Mouse (Mus musculus) spleen, adult 18-20 months (tissue): ENCODE data around the gene Gclc.
A peak's percentile ranks its signal among the peaks of the same experiment; 100 is the strongest.

Experiments
- DNase-seq, 2 experiments: peaks; one replicate each; pipeline ENCODE4 v3.0.0; 2022; ENCODE audit warnings: mixed read lengths in 2 of 2

The Gclc gene

GRCm38 (mm10) chr9:77753853-77754727 is at the start of gene Gclc:
Gene Gclc (plus strand): TSS chr9:77754535.
- peak; percentile 86 to 93 for DNase-seq

DNA sequence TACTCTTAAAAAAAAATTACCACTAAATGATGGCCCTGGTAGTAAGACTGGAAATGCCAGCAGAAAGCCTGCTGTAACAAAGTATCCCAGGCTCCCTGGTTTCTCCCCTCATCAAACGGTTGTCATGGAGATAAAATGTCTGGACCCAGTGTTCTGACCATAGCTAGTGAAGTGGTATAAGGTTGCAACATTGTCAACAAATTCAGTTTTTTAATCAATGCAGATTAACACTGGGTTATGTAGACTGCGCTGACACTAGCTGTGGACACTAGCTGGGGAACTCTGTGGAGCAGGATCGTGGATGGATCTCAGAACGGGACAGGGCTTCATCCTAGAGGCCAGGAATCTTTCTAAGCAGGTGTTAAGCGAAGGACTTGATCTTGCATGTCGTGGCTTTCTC is 47.8 kb upstream of the Gclc start:
- no peak for DNase-seq

- no peak for DNase-seq
These were observed 46.7 kb upstream of the Gclc start for GRCm38 (mm10) chr9:77707433-77708139.

DNA sequence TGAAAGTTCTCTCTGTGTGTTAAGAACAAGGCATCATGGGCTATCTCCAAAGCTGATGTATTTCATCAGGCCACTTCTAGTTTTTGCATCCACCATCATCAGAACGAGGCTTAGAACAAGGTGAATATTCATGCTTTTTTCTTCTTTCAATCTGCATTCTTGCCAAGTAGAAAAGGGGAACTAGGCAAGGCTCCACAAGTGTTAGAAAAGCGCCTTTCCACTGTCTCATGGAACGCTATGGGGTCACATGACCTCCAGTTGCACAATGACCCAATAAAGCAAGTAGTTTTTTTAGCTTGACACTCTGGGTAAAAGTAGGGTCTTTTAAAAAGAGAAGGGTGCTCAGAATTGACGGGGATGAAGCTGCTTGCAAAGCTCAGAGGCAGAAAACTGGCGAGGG is 45.4 kb upstream of the Gclc start:
- DNase-seq, result no peak

DNA sequence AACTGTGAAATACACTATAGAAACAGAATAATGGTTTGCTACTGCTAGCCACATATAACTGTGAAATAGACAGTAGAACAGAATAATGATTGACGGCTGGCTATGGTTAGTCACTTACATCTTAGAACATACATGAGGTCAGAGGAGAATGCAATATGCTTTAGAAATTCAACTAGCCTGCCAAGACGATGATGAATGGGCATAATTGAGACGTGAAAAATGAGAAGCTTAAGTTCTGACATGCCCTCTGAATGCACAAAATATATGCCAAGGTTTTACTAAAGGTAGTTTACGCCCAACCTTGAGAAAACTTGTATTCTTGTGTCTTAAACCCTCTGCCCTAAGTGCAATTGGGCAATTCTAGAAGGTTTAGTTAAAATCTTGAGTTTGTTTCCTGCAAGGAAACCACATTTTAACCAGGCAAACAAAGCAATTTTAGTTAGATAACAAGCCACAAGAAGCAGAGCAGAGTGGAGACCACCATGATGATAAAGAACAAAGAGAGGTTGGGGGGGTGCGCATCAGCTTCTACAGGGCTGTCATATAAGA is 43.2 kb upstream of the Gclc start:
- no peak for DNase-seq

- DNase-seq, result no peak
These were observed 41.5 kb upstream of the Gclc start for GRCm38 (mm10) chr9:77712816-77713215.

DNA sequence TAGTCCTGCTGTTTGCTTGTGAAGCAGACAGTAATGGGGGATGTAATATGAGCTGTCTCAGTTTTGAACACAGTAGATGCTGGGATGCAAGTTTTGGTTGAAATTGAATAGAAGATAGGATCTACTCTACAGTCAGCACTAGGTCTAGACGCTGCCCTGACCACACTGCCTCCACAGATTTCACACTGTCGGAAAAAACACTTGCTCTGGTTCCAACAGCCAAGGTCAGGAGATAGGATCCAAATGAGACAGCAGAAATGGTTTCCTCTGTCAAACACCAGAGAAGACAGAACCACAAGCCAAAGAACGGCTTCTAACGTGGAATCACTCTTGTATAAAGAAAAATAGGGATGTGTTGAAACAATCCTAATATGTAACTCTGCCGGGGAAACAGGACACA is 41.0 kb upstream of the Gclc start:
- DNase-seq, result no peak

DNA sequence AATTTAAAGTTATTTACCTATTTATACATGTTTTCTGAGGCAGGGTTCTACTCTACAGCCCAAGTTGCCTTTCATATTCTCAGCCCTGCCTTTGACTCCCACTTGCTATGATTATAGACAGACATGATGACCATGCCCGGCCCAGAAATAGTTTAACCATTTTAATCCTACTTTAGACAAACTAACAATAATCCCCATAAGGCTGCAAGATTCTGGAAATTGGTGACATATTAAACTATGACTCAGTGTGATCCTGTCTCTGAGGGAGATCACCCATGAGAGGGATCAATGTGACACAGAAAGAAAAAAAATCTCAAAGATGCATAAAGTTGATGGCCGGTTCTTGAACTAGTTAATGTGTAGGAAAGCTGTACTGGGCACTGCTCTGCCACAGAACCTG is 39.1 kb upstream of the Gclc start:
- no peak for DNase-seq

DNA sequence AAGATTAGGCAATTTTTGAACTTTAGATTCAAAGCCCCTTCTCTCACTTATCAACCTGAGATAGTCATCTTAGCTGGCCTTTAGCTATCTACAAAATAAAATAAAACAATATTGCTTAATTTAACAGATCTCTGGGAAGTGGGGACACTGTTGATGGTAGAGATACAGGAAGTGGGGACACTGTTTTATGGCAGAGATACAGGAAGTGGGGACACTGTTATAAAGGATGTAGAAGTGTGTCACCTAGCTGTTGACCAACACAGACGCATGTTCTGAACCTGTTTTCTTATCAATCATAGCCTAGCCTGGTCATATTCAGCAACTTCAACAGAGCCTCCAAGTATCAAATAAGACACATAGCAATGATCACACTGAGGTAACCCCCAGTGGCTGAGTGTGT is 38.3 kb upstream of the Gclc start:
- no peak for DNase-seq

- no peak for DNase-seq
These were observed 36.4 kb upstream of the Gclc start for GRCm38 (mm10) chr9:77717831-77718435.

DNA sequence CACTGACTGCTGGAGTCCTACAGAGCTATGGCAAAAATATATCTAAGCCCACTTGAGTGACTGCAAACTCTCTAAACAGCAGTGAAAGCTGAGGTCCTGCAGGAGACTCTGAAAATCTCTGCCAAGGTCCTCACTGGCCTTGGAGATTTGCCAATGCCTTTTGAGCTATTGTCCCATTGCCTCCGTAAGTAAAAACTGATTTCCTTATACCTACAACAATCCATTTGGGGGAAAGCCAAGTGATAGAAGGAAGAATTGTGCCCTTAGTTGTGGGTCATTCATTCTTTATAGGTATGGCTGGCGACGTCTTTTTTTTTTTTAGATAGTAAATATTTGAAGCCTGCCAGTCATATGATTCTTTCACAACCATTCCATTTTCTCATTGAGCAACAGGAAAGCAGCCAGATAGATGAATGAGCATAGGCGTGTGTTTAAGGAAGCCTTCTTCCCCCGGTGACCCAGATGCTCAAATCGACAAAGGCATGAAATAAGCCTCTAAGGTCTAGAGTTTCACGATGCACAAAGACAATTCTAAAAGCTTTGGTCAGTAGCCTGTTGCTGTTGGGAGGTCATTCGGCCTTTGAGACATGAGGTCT is 35.4 kb upstream of the Gclc start:
- no peak for DNase-seq

DNA sequence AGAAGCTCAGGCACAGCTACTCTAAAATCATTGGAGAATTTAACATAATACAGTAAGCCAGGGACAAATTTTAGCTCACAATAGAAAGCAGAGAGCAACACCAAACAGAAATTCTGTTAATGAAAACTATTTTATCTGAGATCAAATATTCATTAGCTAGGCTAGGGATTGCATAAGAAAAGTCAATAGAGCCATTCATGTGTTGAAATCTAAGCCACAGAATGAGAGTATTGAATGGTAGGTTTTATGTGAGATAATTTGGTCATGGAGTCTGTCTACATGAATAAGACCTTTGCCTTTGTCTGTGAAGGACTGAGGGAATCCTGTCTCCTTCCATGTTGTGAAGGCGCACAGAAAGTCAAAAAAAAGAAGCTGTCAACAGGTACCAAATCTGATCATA is 34.7 kb upstream of the Gclc start:
- DNase-seq, result no peak

DNA sequence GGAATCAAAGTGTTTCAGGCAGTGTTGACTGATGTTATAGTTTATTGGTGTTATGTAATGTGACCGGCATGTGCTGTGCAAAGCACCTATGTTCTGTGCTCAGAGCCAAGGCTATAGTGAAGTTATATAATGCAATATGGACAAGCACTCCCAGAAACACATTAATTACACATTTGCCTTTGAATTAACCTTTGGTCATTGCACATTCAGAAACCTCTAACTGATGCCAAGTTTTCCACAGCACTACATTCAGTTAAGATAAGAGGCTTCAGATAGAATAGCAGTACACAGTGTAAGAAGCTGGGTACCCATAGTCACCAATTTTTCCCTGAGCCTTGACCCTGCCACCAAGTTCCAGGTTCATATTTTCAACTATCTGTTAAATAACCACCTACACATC is 32.0 kb upstream of the Gclc start:
- no peak for DNase-seq

DNA sequence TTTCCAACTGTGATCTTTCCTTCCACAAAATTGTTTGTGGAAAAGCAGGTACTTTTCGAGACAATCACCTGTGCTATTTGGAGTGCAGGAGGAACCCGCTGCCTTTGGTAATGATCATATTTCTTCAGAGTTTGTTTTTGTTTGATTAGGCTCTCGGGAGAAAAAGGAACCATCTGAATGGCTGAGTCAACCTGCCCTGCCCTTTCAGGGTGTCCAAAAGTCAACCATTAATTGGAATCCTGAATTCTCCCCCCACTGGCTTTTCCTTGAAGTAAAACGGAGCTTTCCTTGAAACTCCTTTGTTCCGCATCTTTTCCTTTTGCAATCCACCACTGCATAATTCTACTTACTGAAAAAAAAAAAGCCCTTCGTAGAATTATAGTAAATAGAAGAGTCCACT is 30.1 kb upstream of the Gclc start:
- DNase-seq, result no peak

- no peak for DNase-seq
These were observed 28.9 kb upstream of the Gclc start for GRCm38 (mm10) chr9:77725448-77725847.

DNA sequence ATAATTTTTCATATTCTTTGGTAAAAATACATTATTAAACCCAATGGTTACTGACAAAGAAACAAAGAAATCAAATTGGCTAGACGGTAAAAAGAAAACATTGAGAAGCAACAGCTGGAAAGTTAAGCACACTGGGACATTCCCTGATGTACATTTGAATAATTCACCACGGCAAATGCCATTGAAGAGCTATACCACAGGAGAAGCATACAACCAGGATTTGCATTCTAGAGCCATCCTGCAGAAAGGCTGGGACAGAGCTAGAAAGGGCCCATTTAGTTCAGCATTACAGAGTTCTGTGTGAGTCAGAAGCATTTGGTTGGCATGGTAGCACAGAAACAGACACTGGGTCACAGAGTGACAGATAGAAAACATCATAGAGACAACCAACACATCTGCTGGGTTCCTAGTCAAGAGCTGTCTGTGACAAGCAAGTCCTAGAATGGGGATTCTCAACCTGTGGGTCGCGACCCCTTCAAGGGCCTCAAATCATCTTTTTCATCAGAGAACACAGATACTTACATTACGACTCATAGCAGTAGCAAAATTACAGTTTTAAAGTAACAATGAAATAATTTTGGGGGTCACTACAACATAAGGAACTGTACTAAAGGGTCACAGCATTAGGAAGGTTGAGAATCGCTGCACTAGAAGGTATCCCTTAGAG is 28.2 kb upstream of the Gclc start:
- DNase-seq, result no peak

DNA sequence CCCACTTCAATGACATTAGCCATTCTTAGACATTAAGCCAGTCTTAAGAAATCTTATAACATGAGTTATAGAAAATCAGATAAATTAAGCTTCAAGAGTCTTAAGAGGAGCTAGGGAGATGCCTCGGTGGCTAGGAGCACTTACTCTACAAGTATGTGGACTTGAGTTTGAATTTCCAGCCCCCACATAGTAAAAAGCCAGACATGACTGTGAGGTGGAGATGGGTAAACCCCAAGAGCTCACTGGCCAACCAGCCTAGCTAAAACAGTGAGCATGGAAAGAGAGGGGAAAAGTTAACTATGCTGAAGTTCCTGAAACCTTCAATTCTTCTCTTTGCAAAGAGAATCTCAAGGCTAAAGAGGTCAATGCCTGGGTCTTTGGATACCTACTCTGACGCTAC is 27.3 kb upstream of the Gclc start:
- no peak for DNase-seq

- no peak for DNase-seq
These were observed 22.3 kb upstream of the Gclc start for GRCm38 (mm10) chr9:77732067-77732466.

- DNase-seq, result no peak
These were observed 16.9 kb upstream of the Gclc start for GRCm38 (mm10) chr9:77737298-77738041.

- no peak for DNase-seq
These were observed 12.9 kb upstream of the Gclc start for GRCm38 (mm10) chr9:77741452-77741851.

GRCm38 (mm10) chr9:77744798-77745197 is 9.5 kb upstream of the Gclc start:
- no peak for DNase-seq

GRCm38 (mm10) chr9:77746315-77746714 is 8.0 kb upstream of the Gclc start:
- no peak for DNase-seq
